Mouse (Mus musculus): Measurements from ENCODE around the gene Ccdc188.

DNA sequence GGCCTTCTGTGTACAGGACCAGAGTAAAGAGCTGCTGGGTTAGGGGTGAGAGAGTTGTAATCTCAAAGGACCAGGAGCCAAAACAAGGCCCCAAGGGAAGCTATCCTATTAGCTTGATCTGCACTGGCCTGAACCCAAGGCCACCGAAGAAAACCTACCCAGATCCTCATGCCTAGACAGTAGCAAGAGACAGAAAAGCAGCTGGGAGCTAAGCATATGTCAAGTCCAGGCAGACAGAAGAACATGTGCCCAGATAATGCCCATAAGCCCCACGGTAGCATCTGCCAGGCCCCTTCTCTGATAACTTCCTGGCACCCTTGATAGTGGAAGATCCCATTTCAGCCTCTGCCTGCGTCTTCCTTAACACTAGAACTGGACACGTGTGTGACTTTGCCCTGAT, 30.9 kb upstream of the Ccdc188 start:
- TF ChIP-seq CTCF (IDR thresholded peaks at IDR 0.05; ENCODE audit: insufficient read depth, low read depth, low read length) = no peak
- TF ChIP-seq POLR2A (IDR thresholded peaks at IDR 0.05; ENCODE audit: insufficient read depth, low read depth, low read length) = no peak

Data from olfactory bulb, adult 2 months (tissue).